Mouse (Mus musculus) lung, postnatal 0 days (tissue): ENCODE results near the gene Ccdc18. TPM values are rescaled to one million over a fixed set of nuclear protein-coding genes. Genes with fewer than 3 reads are reported as not detected.
"Not testable (repeated sequence)": the region's sequence is repeated elsewhere in the genome, so short reads cannot be mapped to it uniquely, and the experiment has no call there.

Experiments used
- ATAC-seq: fragments of 200-750 bp; cut with Nextera tagmentation; 2 replicates; pipeline ENCODE4 v1.8.0; 2017; ENCODE audit warnings: moderate library complexity
- DNase-seq: peaks from one replicate; pipeline ENCODE4 v3.0.0-alpha.2; 2016; ENCODE audit warnings: low spot score
- H3K27ac ChIP-seq: fragments of 300-500 bp; sonication (generic); 2 replicates; pipeline ENCODE4 v1.5.1; 2014; ENCODE audit warnings: antibody characterized with exemption, mild to moderate bottlenecking, low read length, mixed read lengths
- H3K27me3 ChIP-seq: fragments of 300-500 bp; sonication (generic); replicated peaks from 2 replicates; pipeline ENCODE4 v1.6.1; 2014; ENCODE audit warnings: low read length, mixed read lengths; ENCODE audit not compliant: insufficient read depth
- H3K36me3 ChIP-seq: fragments of 300-500 bp; sonication (generic); 2 replicates; pipeline ENCODE4 v1.6.1; 2014; ENCODE audit warnings: low read length, mixed read lengths; ENCODE audit not compliant: insufficient read depth
- H3K4me1 ChIP-seq: fragments of 300-500 bp; sonication (generic); 2 replicates; pipeline ENCODE4 v1.6.1; 2014; ENCODE audit warnings: antibody characterized with exemption, low read depth, low read length, mixed read lengths; ENCODE audit not compliant: insufficient read depth
- H3K4me2 ChIP-seq: fragments of 300-500 bp; sonication (generic); replicated peaks from 2 replicates; pipeline ENCODE4 v1.6.1; 2014; ENCODE audit warnings: low read depth, mild to moderate bottlenecking, low read length, moderate library complexity, mixed read lengths
- H3K4me3 ChIP-seq: fragments of 300-500 bp; sonication (generic); 2 replicates; pipeline ENCODE4 v1.5.1; 2014; ENCODE audit warnings: low read depth, low read length
- H3K9ac ChIP-seq: fragments of 300-500 bp; sonication (generic); replicated peaks from 2 replicates; pipeline ENCODE4 v1.6.1; 2014; ENCODE audit warnings: low read depth, mild to moderate bottlenecking
- H3K9me3 ChIP-seq: fragments of 300-500 bp; sonication (generic); 2 replicates; pipeline ENCODE4 v1.6.1; 2016; ENCODE audit warnings: low read length, mixed read lengths
- CTCF ChIP-seq: IDR thresholded peaks from 2 replicates; pipeline ENCODE4 v1.5.1; 2016; ENCODE audit warnings: antibody characterized with exemption, mild to moderate bottlenecking
- EP300 ChIP-seq: IDR thresholded peaks from 2 replicates; pipeline ENCODE4 v1.6.1; 2016; ENCODE audit warnings: antibody characterized with exemption, mild to moderate bottlenecking, control low read depth
- WGBS: fragments of 180-500 bp; shearing (Covaris S2); extraction: QIAGEN DNeasy Blood & Tissue Kit; methylation state at CpG from one replicate; pipeline ENCODE4 v1.1.7; 2014; 5-methylcytosine and 5-hydroxymethylcytosine counted together
- polyA plus RNA-seq: library from polyadenylated mRNA; unstranded; fragments of >200 nt; fragmentation: Nextera tagmentation; extraction: Ambion mirVana; gene quantifications from 2 replicates; pipeline ENCODE4 v1.2.1, GENCODE M21; 2015

Ccdc18 gene
- polyA plus RNA-seq, 1 experiment from 2014 or later: 2.6 TPM

DNA sequence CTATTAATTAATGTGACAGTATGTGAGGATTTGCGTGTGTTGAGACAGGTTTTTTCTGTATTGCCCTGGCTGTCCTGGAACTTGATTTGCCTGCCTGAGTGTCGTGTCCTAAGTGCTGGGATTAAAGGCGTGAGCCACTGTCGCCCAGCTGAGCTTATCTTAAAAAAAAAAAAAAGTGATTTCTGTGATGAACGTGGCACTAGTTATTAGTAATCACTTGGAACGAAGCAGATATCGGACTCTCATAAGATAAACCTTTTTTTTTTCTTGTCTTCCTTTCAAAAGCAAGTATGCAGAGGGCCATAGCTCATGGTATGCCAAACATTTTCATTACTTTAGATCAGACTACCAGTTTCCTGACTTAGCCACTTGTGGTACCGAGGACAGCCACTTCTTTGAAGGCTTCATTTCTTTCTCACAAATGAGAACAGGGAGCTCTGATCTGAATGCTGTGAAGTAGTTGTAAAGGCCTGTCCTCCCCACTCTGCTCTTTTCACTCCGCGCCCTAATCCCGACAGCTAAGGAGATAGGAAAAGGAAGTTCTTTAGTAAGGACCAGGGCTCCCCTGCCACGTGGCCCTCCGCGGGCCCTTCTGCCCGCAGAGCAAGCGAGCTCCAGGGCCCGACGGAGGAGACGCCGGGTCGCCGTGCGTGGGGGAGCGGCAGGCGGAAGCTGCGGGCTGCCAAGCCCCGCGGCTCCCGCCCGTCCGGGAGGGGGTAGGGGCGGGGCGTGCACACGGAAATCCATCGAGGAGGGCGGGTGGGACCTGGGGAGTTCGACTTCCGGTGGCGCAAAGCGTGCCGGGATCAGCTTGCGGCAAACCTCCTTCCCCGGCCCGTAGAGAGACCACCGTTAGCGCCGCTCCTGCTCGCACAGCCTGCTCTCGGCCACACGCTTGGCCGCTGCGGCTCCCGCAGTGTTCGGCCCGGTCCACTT is 135.7 kb downstream of the Ccdc18 start, which contains the start of gene Dr1:
Gene Dr1 (plus strand): TSS at position 771 of the 936 bp plus-strand sequence.
- Histone ChIP-seq H3K4me2 (peak within 1 kb of the TSS; percentile 84), H3K4me1 (no peaks in the 10 kb centered on the region), H3K9ac (peak within 1 kb of the TSS; percentile 86), H3K4me3 (peak within 1 kb of the TSS; percentile 90), H3K27me3 (no peaks in the 10 kb centered on the region), H3K9me3 (no peaks in the 10 kb centered on the region), H3K27ac (peak within 1 kb of the TSS; percentile 90), H3K36me3 (no peaks in the 10 kb centered on the region)
- ATAC-seq: peak; percentile 98
- TF ChIP-seq CTCF: no peak
- TF ChIP-seq EP300: no peak
- 3% methylated on average over 34 of the region's 55 CpGs for WGBS
- peak; percentile 97 for DNase-seq

DNA sequence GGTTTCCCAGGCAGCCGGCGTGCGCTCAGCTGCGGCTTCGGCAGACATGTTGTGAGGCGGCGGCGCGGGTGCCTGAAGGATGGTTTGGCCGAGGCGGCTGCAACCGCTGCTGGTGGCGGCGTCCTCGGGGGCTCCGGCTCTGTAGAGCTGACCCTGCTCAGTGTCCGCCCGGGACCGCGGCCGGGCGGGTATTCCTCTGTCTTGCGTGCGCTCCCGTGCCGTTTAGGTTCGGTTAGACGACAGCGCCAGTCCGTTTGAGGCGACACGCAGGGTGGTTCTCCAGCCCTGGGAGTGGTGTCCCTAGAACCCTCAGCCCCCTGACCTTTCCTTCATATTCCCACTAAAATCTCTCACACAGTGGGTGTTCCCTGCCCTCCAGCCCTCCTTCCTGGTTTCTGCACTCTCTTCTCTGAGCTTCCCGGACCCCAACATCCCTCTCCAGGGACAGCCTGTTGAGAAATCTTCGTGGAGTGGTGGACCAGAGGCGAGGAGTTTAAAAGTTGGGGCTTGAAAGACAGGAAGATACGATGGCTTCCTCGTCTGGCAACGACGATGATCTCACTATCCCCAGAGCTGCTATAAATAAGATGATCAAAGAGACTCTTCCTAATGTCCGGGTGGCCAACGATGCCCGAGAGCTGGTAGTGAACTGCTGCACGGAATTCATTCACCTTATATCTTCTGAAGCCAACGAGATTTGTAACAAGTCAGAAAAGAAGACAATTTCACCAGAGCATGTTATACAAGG is 136.6 kb downstream of the Ccdc18 start:
- Histone ChIP-seq H3K27ac (peak overlapping the region; percentile 90), H3K4me2 (peak overlapping the region; percentile 84), H3K27me3 (no peaks in the 10 kb centered on the region), H3K36me3 (no peaks in the 10 kb centered on the region), H3K9ac (peak overlapping the region; percentile 86), H3K4me1 (no peaks in the 10 kb centered on the region), H3K4me3 (peak overlapping the region; percentile 90), H3K9me3 (no peaks in the 10 kb centered on the region)
- TF ChIP-seq EP300 (no peak), CTCF (no peak)
- peak; percentile 32 for DNase-seq
- peak; percentile 33 for ATAC-seq
- WGBS: 5% methylated on average over 27 of the region's 44 CpGs

DNA sequence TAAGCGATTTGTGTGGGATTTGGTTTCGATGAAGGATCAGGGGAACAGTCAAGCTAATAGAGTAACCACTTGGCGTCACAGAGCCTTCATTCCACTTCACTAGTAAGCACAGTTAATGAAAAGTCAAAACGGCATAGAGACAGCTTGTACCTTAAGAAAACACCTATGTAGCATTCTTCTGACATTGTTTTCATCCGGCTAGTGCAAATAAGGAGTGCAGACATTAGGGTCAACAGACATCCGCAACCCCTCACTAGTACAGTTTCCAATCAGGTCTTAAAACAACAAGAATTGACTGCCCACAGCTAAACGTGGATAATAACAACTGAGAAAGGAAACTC is 137.1 kb downstream of the Ccdc18 start:
- ATAC-seq (no peak), DNase-seq (no peak)
- Histone ChIP-seq H3K9ac (peak overlapping the region; percentile 86), H3K27ac (peak overlapping the region; percentile 90), H3K4me1 (no peaks in the 10 kb centered on the region), H3K36me3 (no peaks in the 10 kb centered on the region), H3K4me2 (peak overlapping the region; percentile 84), H3K4me3 (peak overlapping the region; percentile 90), H3K9me3 (no peaks in the 10 kb centered on the region), H3K27me3 (no peaks in the 10 kb centered on the region)
- 5% methylated on average over 7 of the region's 7 CpGs for WGBS
- TF ChIP-seq EP300 (no peak), CTCF (no peak)

DNA sequence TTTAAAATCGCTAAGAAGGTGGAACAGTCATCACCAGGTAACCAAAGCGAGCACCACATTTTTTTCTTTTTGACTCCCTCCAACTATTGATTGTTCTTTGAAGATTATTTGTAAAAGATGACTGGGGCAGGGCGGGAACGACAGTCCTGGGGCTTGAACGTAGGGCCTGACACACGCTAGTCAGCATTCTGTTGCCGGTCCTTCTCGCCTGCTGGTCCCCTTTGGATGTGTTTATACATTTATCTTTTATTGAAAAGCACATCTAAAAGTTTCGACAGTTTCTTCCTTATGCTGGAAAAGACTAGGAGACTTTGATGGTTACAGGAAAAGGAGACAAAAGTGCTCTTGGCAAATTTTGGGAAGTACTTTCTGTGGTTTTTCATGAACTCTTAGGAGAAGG is 137.7 kb downstream of the Ccdc18 start:
- no peak for TF ChIP-seq CTCF
- TF ChIP-seq EP300: no peak
- DNase-seq: no peak
- H3K27me3 ChIP-seq: no peaks in the 10 kb centered on the region
- 19% methylated on average over 9 of the region's 9 CpGs for WGBS
- H3K9ac ChIP-seq: peak overlapping the region; percentile 86; the same call in 1 of the 2 replicates
- H3K4me3 ChIP-seq: peak overlapping the region; percentile 90
- H3K4me2 ChIP-seq: peak overlapping the region; percentile 84
- no peaks in the 10 kb centered on the region for H3K4me1 ChIP-seq
- H3K9me3 ChIP-seq: no peaks in the 10 kb centered on the region
- no peak for ATAC-seq
- no peak overlapping the region for H3K27ac ChIP-seq
- H3K36me3 ChIP-seq: no peaks in the 10 kb centered on the region

DNA sequence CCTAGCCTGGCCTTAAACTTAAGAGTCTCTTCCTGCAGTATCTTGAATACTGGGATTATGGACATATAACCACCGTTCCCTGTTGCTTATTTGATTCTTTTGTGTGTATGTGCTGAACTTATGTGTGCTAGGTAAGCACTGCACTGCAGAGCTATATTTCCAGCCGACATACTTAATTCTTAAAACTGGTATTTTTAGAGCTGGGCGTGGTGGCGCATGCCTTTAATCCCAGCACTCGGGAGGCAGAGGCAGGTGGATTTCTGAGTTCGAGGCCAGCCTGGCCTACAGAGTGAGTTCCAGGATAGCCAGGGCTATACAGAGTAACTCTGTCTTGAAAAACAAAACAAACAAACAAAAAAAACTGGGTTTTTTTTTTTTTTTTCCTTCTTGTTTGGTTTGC is 138.7 kb downstream of the Ccdc18 start:
- WGBS: 84% methylated on average over 6 of the region's 6 CpGs
- H3K9ac ChIP-seq, H3K4me3 ChIP-seq, H3K4me1 ChIP-seq, DNase-seq, ATAC-seq, H3K36me3 ChIP-seq, H3K27me3 ChIP-seq, H3K4me2 ChIP-seq, H3K27ac ChIP-seq, H3K9me3 ChIP-seq: not testable (repeated sequence)

Other genes with a start within 250 kb of the Ccdc18 start
- gene Rpl5, start 232.4 kb upstream of the Ccdc18 start, polyA plus RNA-seq: 27.9 and 29.6 TPM in 2 replicates
- 29.4 and 33.9 TPM in 2 replicates for gene Fam69a, start 145.8 kb upstream of the Ccdc18 start, polyA plus RNA-seq
- gene Mtf2, start 67.2 kb upstream of the Ccdc18 start, polyA plus RNA-seq: 39.0 and 47.5 TPM in 2 replicates
- gene Tmed5, start 255 bp upstream of the Ccdc18 start, polyA plus RNA-seq: 33.9 and 36.4 TPM in 2 replicates
- gene Dr1, start 136.0 kb downstream of the Ccdc18 start, polyA plus RNA-seq: 27.7 and 32.5 TPM in 2 replicates
- 4.6 and 6.4 TPM in 2 replicates for gene Pigg, start 179.7 kb downstream of the Ccdc18 start, polyA plus RNA-seq
- gene Gm42517, start 235.0 kb downstream of the Ccdc18 start, polyA plus RNA-seq: 0.06 and 0.07 TPM in 2 replicates